Mouse (Mus musculus) forebrain, embryonic 16.5 days (tissue): ENCODE data around the gene Ttll8. TPM values are rescaled to one million over a fixed set of nuclear protein-coding genes. Genes with fewer than 3 reads are reported as not detected.

ENCODE experiments used
- ATAC-seq: fragments of 200-750 bp; cut with Nextera tagmentation; 2 replicates; pipeline ENCODE4 v1.8.0; 2017; ENCODE audit warnings: mild to moderate bottlenecking, moderate library complexity
- H3K27ac ChIP-seq: fragments of 300-500 bp; sonication (generic); 2 replicates; pipeline ENCODE4 v1.5.1; 2014; ENCODE audit warnings: low read length, control low read depth
- H3K27me3 ChIP-seq: fragments of 300-500 bp; sonication (generic); replicated peaks from 2 replicates; pipeline ENCODE4 v1.6.1; 2014; ENCODE audit warnings: low read length; ENCODE audit not compliant: control insufficient read depth, insufficient read depth
- H3K36me3 ChIP-seq: fragments of 300-500 bp; sonication (generic); 2 replicates; pipeline ENCODE4 v1.6.1; 2014; ENCODE audit not compliant: control insufficient read depth, insufficient read depth
- H3K4me1 ChIP-seq: fragments of 300-500 bp; sonication (generic); replicated peaks from 2 replicates; pipeline ENCODE4 v1.6.1; 2014; ENCODE audit warnings: low read length; ENCODE audit not compliant: control insufficient read depth, insufficient read depth
- H3K4me2 ChIP-seq: fragments of 300-500 bp; sonication (generic); 2 replicates; pipeline ENCODE4 v1.6.1; 2014; ENCODE audit warnings: mild to moderate bottlenecking, low read length, control low read depth
- H3K4me3 ChIP-seq: fragments of 300-500 bp; sonication (generic); replicated peaks from 2 replicates; pipeline ENCODE4 v1.5.1; 2014; ENCODE audit warnings: mild to moderate bottlenecking, low read length, control low read depth
- H3K9ac ChIP-seq: fragments of 300-500 bp; sonication (generic); replicated peaks from 2 replicates; pipeline ENCODE4 v1.6.1; 2014; ENCODE audit warnings: low read depth, low read length, control low read depth
- H3K9me3 ChIP-seq: fragments of 300-500 bp; sonication (generic); 2 replicates; pipeline ENCODE4 v1.6.1; 2016; ENCODE audit warnings: low read length; ENCODE audit not compliant: control insufficient read depth
- WGBS: fragments of 180-500 bp; shearing (Covaris S2); extraction: QIAGEN DNeasy Blood & Tissue Kit; methylation state at CpG from one replicate; pipeline ENCODE4 v1.1.7; 2014; 5-methylcytosine and 5-hydroxymethylcytosine counted together
- polyA plus RNA-seq: library from polyadenylated mRNA; unstranded; fragments of >200 nt; fragmentation: Nextera tagmentation; extraction: Ambion mirVana; gene quantifications from 2 replicates; pipeline ENCODE4 v1.2.1, GENCODE M21; 2015

Ttll8 gene
- polyA plus RNA-seq, 1 experiment from 2014 or later: 0.08 TPM

DNA sequence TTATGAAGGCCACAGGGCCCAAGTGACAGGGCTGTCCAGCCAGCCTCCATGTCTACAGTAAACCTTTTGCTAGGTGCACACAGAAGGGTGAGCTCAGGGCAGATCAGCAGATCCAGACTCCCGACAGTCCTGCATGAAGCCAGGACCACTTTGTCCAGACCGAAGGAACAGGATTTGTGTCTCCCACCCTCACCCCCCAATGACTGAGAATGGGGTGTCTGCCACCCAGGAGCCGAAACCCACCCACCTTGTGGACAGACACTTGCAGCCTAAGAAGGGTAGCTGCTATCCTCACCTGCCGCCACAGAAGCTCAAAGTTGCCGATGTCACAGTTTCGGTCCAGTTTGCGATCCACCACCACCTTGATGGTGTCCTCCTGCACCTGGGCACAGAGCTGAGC, 39.2 kb downstream of the Ttll8 start:
- no peak overlapping the region for H3K4me3 ChIP-seq
- no peaks in the 10 kb centered on the region for H3K36me3 ChIP-seq
- no peak overlapping the region for H3K9ac ChIP-seq
- no peaks in the 10 kb centered on the region for H3K4me1 ChIP-seq
- H3K27ac ChIP-seq: no peak overlapping the region
- no peaks in the 10 kb centered on the region for H3K9me3 ChIP-seq
- H3K4me2 ChIP-seq: no peak overlapping the region
- H3K27me3 ChIP-seq: no peaks in the 10 kb centered on the region
- no peak for ATAC-seq
- WGBS: 92% methylated on average over 7 of the region's 7 CpGs

DNA sequence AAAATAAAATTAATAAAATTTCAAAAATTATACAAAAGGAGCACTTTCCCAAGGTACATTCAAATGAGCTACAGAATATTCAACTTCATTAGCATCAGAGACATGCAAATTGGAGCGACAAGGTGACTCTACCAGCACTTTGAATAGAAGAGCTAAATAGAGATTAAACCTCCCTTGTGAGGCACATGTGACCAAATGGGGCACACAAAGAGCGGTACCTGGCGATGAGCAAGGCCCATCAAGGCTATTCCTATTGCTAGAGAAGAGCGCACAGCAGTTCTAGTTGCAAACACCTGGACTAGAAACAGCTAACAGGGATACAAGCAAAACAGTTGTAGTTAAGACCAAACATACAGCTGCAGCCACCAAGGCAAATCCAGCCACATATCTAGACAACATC, 47.9 kb downstream of the Ttll8 start:
- H3K4me1 ChIP-seq: no peaks in the 10 kb centered on the region
- H3K27me3 ChIP-seq: no peaks in the 10 kb centered on the region
- H3K36me3 ChIP-seq: no peaks in the 10 kb centered on the region
- no peak for ATAC-seq
- H3K27ac ChIP-seq: no peak overlapping the region
- no peak overlapping the region for H3K4me2 ChIP-seq
- H3K9me3 ChIP-seq: no peaks in the 10 kb centered on the region
- H3K4me3 ChIP-seq: no peak overlapping the region
- H3K9ac ChIP-seq: no peak overlapping the region
- 67% methylated on average over 4 of the region's 4 CpGs for WGBS

- Histone ChIP-seq H3K4me1 (no peaks in the 10 kb centered on the region), H3K4me2 (no peak overlapping the region), H3K36me3 (no peaks in the 10 kb centered on the region), H3K4me3 (no peak overlapping the region), H3K27me3 (no peaks in the 10 kb centered on the region), H3K9ac (no peak overlapping the region), H3K27ac (no peak overlapping the region), H3K9me3 (no peaks in the 10 kb centered on the region)
- 88% methylated on average over 14 of the region's 14 CpGs for WGBS
- no peak for ATAC-seq
Observed at GRCm38 (mm10) chr15:88904056-88904811, 50.0 kb downstream of the Ttll8 start.

DNA sequence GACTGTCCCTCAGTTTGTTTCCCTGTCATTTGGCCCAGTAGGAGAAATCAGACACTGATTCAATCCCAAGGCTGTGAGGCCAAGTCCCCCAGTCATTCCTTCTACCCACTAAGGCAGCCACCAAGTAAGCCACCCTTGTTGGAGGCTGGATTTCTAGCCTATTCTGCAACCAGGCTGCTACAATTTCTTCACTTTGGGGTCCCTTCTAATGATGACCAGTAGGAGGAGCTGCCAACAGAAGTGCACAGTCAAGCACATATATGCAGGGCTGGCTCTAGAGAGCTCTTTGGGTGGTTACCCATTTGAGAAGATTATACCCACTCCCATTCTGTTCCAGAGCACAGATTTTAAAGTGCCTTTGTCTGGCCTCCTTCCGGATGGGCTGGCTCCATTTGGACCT, 51.1 kb downstream of the Ttll8 start:
- Histone ChIP-seq H3K4me3 (no peak overlapping the region), H3K9me3 (no peaks in the 10 kb centered on the region), H3K4me2 (no peak overlapping the region), H3K27ac (no peak overlapping the region), H3K4me1 (no peaks in the 10 kb centered on the region), H3K9ac (no peak overlapping the region), H3K27me3 (no peaks in the 10 kb centered on the region), H3K36me3 (no peaks in the 10 kb centered on the region)
- 78% methylated on average over 1 of the region's 1 CpGs for WGBS
- ATAC-seq: no peak

DNA sequence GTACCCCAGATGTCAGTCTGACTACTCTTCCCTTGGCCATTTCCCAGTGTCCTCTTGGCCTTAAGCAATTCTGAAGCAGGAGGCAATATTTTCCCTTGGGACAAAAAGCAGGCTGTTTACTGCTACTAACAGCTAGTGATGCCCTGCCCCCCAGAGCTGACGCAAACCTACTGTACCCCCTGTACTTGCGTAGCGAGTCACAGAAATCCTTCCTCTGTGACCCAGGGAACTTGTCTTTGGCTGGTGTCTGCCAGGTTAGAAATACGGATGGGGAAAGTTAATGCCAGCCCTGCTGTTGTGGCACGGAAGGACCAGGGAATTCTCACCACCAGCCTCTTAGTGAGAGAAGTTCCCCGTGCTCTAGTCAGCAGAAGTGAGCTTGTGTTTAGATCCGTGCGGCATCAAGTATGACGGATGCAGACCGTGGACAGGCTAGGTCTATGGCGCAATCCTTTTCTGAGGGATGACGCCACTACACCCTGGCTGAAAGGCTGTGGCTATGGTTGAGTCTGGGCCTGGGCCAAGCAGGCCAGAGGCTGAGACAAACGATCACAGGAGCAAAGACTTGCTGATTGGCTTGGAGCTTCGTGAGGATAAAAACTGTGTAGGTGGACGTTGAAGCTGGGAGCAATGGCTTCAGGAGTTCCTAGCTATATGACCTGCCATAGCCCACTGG, 51.9 kb downstream of the Ttll8 start:
- Histone ChIP-seq H3K4me1 (no peaks in the 10 kb centered on the region), H3K4me3 (no peak overlapping the region), H3K36me3 (no peaks in the 10 kb centered on the region), H3K9me3 (no peaks in the 10 kb centered on the region), H3K9ac (no peak overlapping the region), H3K27me3 (no peaks in the 10 kb centered on the region), H3K27ac (no peak overlapping the region), H3K4me2 (no peak overlapping the region)
- no peak for ATAC-seq
- 87% methylated on average over 15 of the region's 15 CpGs for WGBS

DNA sequence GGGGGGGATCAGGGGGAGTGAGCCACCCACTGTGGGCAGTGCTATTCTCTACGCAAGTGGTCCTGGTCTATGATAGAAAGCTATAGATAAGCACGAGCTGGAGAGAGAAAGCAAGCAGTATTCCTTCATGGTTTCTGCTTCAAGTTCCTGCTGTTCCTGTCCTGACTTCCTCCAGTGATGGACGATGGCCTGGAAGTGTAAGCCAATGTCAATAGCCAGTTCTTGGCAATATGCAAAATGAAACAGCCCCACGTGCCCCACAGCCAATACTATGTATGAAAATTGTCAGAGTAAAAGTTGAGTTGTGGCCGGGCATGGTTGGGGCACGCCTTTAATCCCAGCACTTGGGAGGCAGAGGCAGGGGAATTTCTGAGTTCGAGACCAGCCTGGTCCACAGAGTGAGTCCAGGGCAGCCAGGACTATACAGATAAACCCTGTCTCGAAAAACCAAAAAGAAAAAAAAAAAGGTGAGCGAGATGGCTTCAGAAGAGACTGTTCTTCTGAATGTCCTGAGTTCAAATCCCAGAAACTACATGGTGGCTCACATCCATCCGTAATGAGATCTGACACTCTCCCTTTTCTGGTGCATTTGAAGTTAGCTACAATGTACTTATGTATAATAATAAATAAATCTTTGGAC, 57.8 kb downstream of the Ttll8 start:
- Histone ChIP-seq H3K27me3 (no peaks in the 10 kb centered on the region), H3K36me3 (no peaks in the 10 kb centered on the region), H3K27ac (no peak overlapping the region), H3K4me2 (no peak overlapping the region), H3K9ac (no peak overlapping the region), H3K4me1 (no peaks in the 10 kb centered on the region), H3K9me3 (no peaks in the 10 kb centered on the region), H3K4me3 (no peak overlapping the region)
- 89% methylated on average over 10 of the region's 10 CpGs for WGBS
- no peak for ATAC-seq

DNA sequence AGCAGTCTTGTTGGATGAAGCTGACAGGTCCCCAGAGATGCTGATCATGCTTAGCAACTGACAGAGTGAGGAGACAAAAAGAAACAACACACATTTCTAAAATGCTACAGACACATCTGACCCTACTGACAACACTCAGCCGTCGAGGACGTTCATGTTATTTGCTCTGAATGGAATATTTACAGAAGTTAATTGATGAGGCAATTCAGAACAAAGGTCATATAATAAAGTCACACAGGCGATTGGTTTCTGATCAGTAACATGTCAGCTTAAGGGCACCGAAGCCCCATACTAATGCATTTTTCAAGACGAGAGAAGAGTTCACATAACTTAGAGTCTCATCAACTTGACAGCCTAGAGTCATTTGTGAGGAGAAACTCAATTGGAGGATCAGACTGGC, 58.3 kb downstream of the Ttll8 start:
- Histone ChIP-seq H3K9ac (no peak overlapping the region), H3K36me3 (no peaks in the 10 kb centered on the region), H3K27me3 (no peaks in the 10 kb centered on the region), H3K4me2 (no peak overlapping the region), H3K4me3 (no peak overlapping the region), H3K4me1 (0 out of 2 replicates have a peak, but pooled peaks cover under 1% of the 10 kb centered on the region), H3K9me3 (no peaks in the 10 kb centered on the region), H3K27ac (no peak overlapping the region)
- WGBS: 89% methylated on average over 6 of the region's 6 CpGs
- no peak for ATAC-seq

- Histone ChIP-seq H3K9ac (no peak overlapping the region), H3K4me3 (no peak overlapping the region), H3K27me3 (no peaks in the 10 kb centered on the region), H3K4me1 (0 out of 2 replicates have a peak, but pooled peaks cover 3% of the 10 kb centered on the region), H3K27ac (no peak overlapping the region), H3K36me3 (no peaks in the 10 kb centered on the region), H3K4me2 (no peak overlapping the region), H3K9me3 (no peaks in the 10 kb centered on the region)
- 70% methylated on average over 7 of the region's 7 CpGs for WGBS
- ATAC-seq: no peak
Observed at GRCm38 (mm10) chr15:88895119-88895518, 59.1 kb downstream of the Ttll8 start.

GRCm38 (mm10) chr15:88892876-88893275, 61.3 kb downstream of the Ttll8 start:
- 0 out of 2 replicates have a peak, but pooled peaks cover 3% of the 10 kb centered on the region for H3K4me1 ChIP-seq

More at GRCm38 (mm10) chr15:88892876-88893275, 61.3 kb downstream of the Ttll8 start:
- 72% methylated on average over 5 of the region's 5 CpGs for WGBS
- Histone ChIP-seq H3K27ac (no peak overlapping the region), H3K9me3 (no peaks in the 10 kb centered on the region), H3K27me3 (no peaks in the 10 kb centered on the region), H3K4me2 (no peak overlapping the region), H3K36me3 (no peaks in the 10 kb centered on the region), H3K9ac (no peak overlapping the region), H3K4me3 (no peak overlapping the region)
- no peak for ATAC-seq
